Mouse (Mus musculus): ENCODE results near the gene Hist3h2ba.

DNA sequence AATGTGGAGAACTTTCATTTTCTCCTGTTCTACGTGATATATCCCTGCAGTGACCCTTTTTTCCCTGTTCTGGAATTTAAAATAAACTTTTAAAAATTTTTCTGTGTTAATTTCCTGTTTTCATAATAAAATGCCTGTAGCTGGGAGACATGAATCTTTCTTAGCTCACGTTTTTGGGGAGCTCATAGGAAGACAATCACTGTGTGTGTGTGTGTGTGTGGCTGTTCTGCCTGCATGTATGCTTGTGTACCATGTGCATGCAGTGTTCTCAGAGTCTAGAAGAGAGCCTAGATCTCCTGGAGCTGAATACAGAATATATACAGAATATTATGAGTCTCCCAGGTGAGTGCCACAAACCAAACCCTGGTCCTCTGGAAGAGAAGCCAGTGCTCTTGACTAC is 21.7 kb upstream of the Hist3h2ba start:
- TF ChIP-seq GATA1 (IDR thresholded peaks at IDR 0.05; ENCODE audit: low read length), result no peak
- TF ChIP-seq TAL1 (IDR thresholded peaks at IDR 0.05; ENCODE audit: low read length), result no peak

Measured in erythroblast, embryonic 14.5 days (primary cell).